Mouse (Mus musculus) ES-Bruce4 (cell line): ENCODE measurements around the gene B9d2.

ENCODE experiments used
- CTCF ChIP-seq: IDR thresholded peaks from one replicate; pipeline ENCODE4 v1.8.1; 2011; ENCODE audit warnings: low read depth, low read length
- EP300 ChIP-seq: IDR thresholded peaks from 2 replicates; pipeline ENCODE4 v1.6.1; 2011; ENCODE audit warnings: low read depth, low read length; ENCODE audit not compliant: insufficient read depth
- POLR2A ChIP-seq: IDR thresholded peaks from one replicate; pipeline ENCODE4 v1.8.1; 2011; ENCODE audit warnings: low read length; ENCODE audit not compliant: insufficient read depth

DNA sequence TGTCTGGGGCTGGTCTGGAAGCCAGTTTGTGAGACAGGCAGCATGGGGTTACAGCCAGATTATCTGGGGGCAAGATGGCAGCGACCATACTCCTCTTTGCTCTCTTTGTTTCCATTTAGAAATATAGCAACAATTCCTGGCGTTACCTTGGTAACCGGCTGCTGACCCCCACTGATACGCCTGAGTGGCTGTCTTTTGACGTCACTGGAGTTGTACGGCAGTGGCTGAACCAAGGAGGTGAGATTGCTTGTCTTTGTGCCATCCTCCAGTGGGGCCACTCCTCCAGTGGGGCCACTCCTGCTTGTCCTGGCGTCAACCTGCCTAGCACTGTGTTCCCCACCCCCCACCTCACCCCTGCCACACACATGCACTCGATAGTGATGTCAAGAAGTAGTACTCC lies 13.5 kb downstream of the B9d2 start:
- TF ChIP-seq CTCF, result no peak
- no peak for TF ChIP-seq EP300
- TF ChIP-seq POLR2A, result no peak
